Mouse (Mus musculus) erythroblast, embryonic 14.5 days (primary cell): ENCODE measurements around the gene E2f7.

Experiments used
- GATA1 ChIP-seq: IDR thresholded peaks from 2 replicates; pipeline ENCODE4 v1.6.1; 2012; ENCODE audit warnings: low read length, inconsistent platforms, mixed read lengths
- TAL1 ChIP-seq: IDR thresholded peaks from 3 replicates; pipeline ENCODE4 v1.6.1; 2012; ENCODE audit warnings: low read length, inconsistent platforms, mixed read lengths

- TF ChIP-seq TAL1 (no peak), GATA1 (no peak)
These were observed 87.1 kb downstream of the E2f7 start for GRCm38 (mm10) chr10:110832336-110832735.
